ENCODE assay signal across 9 mouse cellular contexts in genomic region chr7:73536579-73536978, GRCm38 (mm10). TPM values are rescaled to one million over a fixed set of nuclear protein-coding genes. Genes with fewer than 3 reads are reported as not detected.
A peak's percentile ranks its signal among the peaks of the same experiment; 100 is the strongest.
DNase-seq lines count a peak whose midpoint lies in the region; ATAC-seq and TF ChIP-seq lines count a peak whose summit lies in the region.
"Had no signal": no experiment of that assay in that cellular context is flagged by ENCODE, and none has a peak within 500 bp of the region (broad histone marks: within the 10 kb centered on the region; RNA-seq: fewer than 3 reads in every experiment).

No protein-coding gene starts in this region.

- ATAC-seq in lung, embryonic 16.5 days (ENCODE audit: low read depth): no peak
- no peak for ATAC-seq in forebrain, embryonic 11.5 days (replicated peaks; ENCODE audit: low FRiP score)
- no peak for ATAC-seq in limb, embryonic 13.5 days (ENCODE audit: low FRiP score, low read depth)

- no peaks in the 10 kb centered on the region for H3K27me3 ChIP-seq in lung, embryonic 16.5 days (ENCODE audit: control insufficient read depth, insufficient read depth, low read depth, low read length)
- H3K27me3 ChIP-seq in forebrain, embryonic 11.5 days (ENCODE audit: control insufficient read depth, insufficient read depth, low read length): no peaks in the 10 kb centered on the region
- no peaks in the 10 kb centered on the region for H3K27me3 ChIP-seq in limb, embryonic 13.5 days
- no peaks in the 10 kb centered on the region for H3K27me3 ChIP-seq in small intestine, adult 2 months (ENCODE audit: control insufficient read depth, insufficient read depth, low read length)

- H3K9ac ChIP-seq in lung, embryonic 16.5 days (ENCODE audit: low read length): no peak overlapping the region
- no peak overlapping the region for H3K9ac ChIP-seq in forebrain, embryonic 11.5 days (ENCODE audit: low read length)
- no peak overlapping the region for H3K9ac ChIP-seq in limb, embryonic 13.5 days

- peaks cover 40% of the 10 kb centered on the region for H3K4me1 ChIP-seq in lung, embryonic 16.5 days (replicated peaks; ENCODE audit: control insufficient read depth, insufficient read depth, low read length)
- H3K4me1 ChIP-seq in forebrain, embryonic 11.5 days (replicated peaks; ENCODE audit: control insufficient read depth, insufficient read depth, low read length): peaks cover 12% of the 10 kb centered on the region
- peaks cover 49% of the 10 kb centered on the region for H3K4me1 ChIP-seq in limb, embryonic 13.5 days
- H3K4me1 ChIP-seq in small intestine, adult 2 months (ENCODE audit: control insufficient read depth, insufficient read depth, insufficient read length, low read length): peaks cover 18% of the 10 kb centered on the region; the same call in 1 of the 2 replicates

- H3K9me3 ChIP-seq in lung, embryonic 16.5 days (ENCODE audit: control insufficient read depth, low read length): no peaks in the 10 kb centered on the region
- H3K9me3 ChIP-seq in forebrain, embryonic 11.5 days (ENCODE audit: control insufficient read depth, low read length): no peaks in the 10 kb centered on the region
- no peaks in the 10 kb centered on the region for H3K9me3 ChIP-seq in limb, embryonic 13.5 days

- peak overlapping the region; percentile 71 for H3K4me2 ChIP-seq in lung, embryonic 16.5 days (ENCODE audit: low read depth, low read length)
- H3K4me2 ChIP-seq in forebrain, embryonic 11.5 days (ENCODE audit: low read depth, low read length, severe bottlenecking): peak overlapping the region; percentile 70; the same call in 1 of the 2 replicates
- peak overlapping the region; percentile 75 for H3K4me2 ChIP-seq in limb, embryonic 13.5 days (replicated peaks)

- no peak for DNase-seq in lung, postnatal 14 days
- no peak for DNase-seq in forebrain, embryonic 11.5 days (ENCODE audit: low spot score)
- DNase-seq in natural killer cell, adult 2 months (ENCODE audit: low spot score in 2 of 2): no peak
- no peak for DNase-seq in embryo, embryonic 9.5 days (ENCODE audit: extremely low spot score)
- no peak for DNase-seq in urinary bladder, postnatal 36 days (ENCODE audit: low spot score in 2 of 2)
- DNase-seq: adrenal gland, postnatal 25 days had no signal

- H3K27ac ChIP-seq in lung, embryonic 16.5 days (ENCODE audit: low read length): peak overlapping the region; percentile 70; the same call in 1 of the 2 replicates
- H3K27ac ChIP-seq in forebrain, embryonic 11.5 days (ENCODE audit: low read depth, low read length): no peak overlapping the region
- H3K27ac ChIP-seq in limb, embryonic 13.5 days: no peak overlapping the region
- peak overlapping the region; percentile 82 for H3K27ac ChIP-seq in small intestine, adult 2 months (ENCODE audit: insufficient read depth, low read depth, low read length)

- H3K4me3 ChIP-seq in lung, embryonic 16.5 days (ENCODE audit: low read length): peak overlapping the region; percentile 52; the same call in 1 of the 2 replicates
- peak overlapping the region; percentile 42; the same call in 1 of the 2 replicates for H3K4me3 ChIP-seq in forebrain, embryonic 11.5 days (ENCODE audit: low read depth, low read length)
- H3K4me3 ChIP-seq in limb, embryonic 13.5 days: peak overlapping the region; percentile 50
- H3K4me3 ChIP-seq in small intestine, adult 2 months (ENCODE audit: low read depth, low read length): no peak overlapping the region

- TF ChIP-seq CTCF in small intestine, adult 2 months (IDR thresholded peaks at IDR 0.05; ENCODE audit: extremely low read depth, insufficient read length, insufficient replicate concordance, low read depth, low read length): no peak

- no peak for TF ChIP-seq POLR2A in small intestine, adult 2 months (IDR thresholded peaks at IDR 0.05; ENCODE audit: low read depth, low read length)

- H3K36me3 ChIP-seq in lung, embryonic 16.5 days (ENCODE audit: control insufficient read depth, insufficient read depth, low read length): no peaks in the 10 kb centered on the region
- H3K36me3 ChIP-seq in forebrain, embryonic 11.5 days (ENCODE audit: control insufficient read depth, insufficient read depth, low read length): no peaks in the 10 kb centered on the region
- peaks cover 15% of the 10 kb centered on the region; the same call in 1 of the 2 replicates for H3K36me3 ChIP-seq in limb, embryonic 13.5 days
- H3K36me3 ChIP-seq in small intestine, adult 2 months (ENCODE audit: control insufficient read depth, insufficient read depth, low read length): peaks cover 3% of the 10 kb centered on the region; the same call in 1 of the 2 replicates

- 43% methylated on average over 2 of the region's 2 CpGs for WGBS in lung, embryonic 16.5 days
- WGBS in forebrain, embryonic 11.5 days: 82% methylated on average over 2 of the region's 2 CpGs
- 79% methylated on average over 2 of the region's 2 CpGs for WGBS in limb, embryonic 13.5 days
- 19% methylated on average over 2 of the region's 2 CpGs for WGBS in small intestine, adult 2 months

RNA-seq across cellular contexts. Expression of gene Chd2, which starts 5.1 kb away (rescaled TPM):
- 53.7 and 58.9 TPM in 2 replicates for polyA plus RNA-seq in lung, embryonic 16.5 days (2015; fragmentation: Nextera tagmentation; extraction: Ambion mirVana)
- 61.0 and 66.1 TPM in 2 replicates for polyA plus RNA-seq in forebrain, embryonic 11.5 days (2014; fragmentation: Nextera tagmentation; extraction: Ambion mirVana)
- 62.5 and 66.3 TPM in 2 replicates for polyA plus RNA-seq in limb, embryonic 13.5 days (2015; fragmentation: Nextera tagmentation; extraction: Ambion mirVana)
- 12.3 and 28.0 TPM in 2 replicates for polyA plus RNA-seq in small intestine, adult 2 months (2012; rRNA removed)

Comparison
In these comparisons a context has a peak if more than half of its experiments do, and no peak if none do; other contexts are left out.
1. H3K27ac ChIP-seq: peak in lung, embryonic 16.5 days (single experiment) and small intestine, adult 2 months (single experiment); none in forebrain, embryonic 11.5 days (single experiment) and limb, embryonic 13.5 days (single experiment).
2. Peak in every context shown above with its lines, with median percentiles within 50 percentile points of each other: H3K4me2 ChIP-seq.